Mouse (Mus musculus): Measurements from ENCODE around the gene I830077J02Rik. TPM values are rescaled to one million over a fixed set of nuclear protein-coding genes. Genes with fewer than 3 reads are reported as not detected.
"Not testable (repeated sequence)": the region's sequence is repeated elsewhere in the genome, so short reads cannot be mapped to it uniquely, and the experiment has no call there.

The I830077J02Rik gene
- polyA plus RNA-seq, 1 experiment from 2014 or later, result 0.49 TPM

DNA sequence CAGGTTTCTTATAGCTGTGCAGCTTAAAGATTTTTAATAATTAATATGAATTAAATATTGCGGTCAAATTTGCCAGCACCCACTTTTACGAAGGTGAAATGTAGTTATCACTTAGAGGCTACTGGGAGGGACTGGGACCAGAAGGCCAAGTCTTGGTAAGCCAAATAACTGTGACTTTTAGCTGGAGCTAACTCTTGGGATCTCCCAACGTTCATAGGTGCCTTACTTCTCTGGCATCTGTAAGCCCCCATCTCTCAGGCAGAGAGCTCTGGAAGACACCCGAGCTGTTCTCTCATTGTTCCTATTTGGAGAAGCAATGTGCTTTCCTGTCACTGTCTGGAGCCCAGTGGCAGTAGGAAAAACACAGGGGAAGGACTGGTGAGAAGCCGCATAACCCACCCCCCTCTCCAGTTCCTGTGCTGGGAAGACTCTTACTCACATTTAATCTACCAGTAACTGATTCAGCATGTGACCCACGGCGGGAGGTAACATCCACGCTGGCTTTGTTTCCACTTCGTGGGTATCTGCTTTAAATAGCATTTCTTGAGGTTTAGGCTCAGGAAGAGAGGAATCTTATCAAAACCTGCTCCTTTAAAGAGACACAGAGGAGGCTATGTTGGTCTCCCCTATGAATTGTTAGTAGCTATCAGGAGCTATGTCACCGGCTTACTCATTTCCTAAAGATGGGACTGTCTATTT is 14.7 kb downstream of the I830077J02Rik start:
- Histone ChIP-seq H3K9me3 (replicated peaks; ENCODE audit: control insufficient read depth, low read length) (no peaks in the 10 kb centered on the region), H3K36me3 (replicated peaks; ENCODE audit: control insufficient read depth, insufficient read depth, low read depth, low read length) (no peaks in the 10 kb centered on the region), H3K4me3 (ENCODE audit: low read depth, low read length) (no peak overlapping the region), H3K27ac (replicated peaks; ENCODE audit: low read depth, low read length) (no peak overlapping the region), H3K9ac (replicated peaks; ENCODE audit: low read length) (no peak overlapping the region), H3K4me2 (ENCODE audit: low read depth, low read length) (no peak overlapping the region), H3K4me1 (ENCODE audit: control insufficient read depth, insufficient read depth, low read length) (no peaks in the 10 kb centered on the region), H3K27me3 (ENCODE audit: control insufficient read depth, insufficient read depth, low read length) (no peaks in the 10 kb centered on the region)
- DNase-seq (ENCODE audit: low spot score) (no peak), ATAC-seq (replicated peaks; ENCODE audit: insufficient number of reproducible peaks, low FRiP score, low TSS enrichment, low read depth) (no peak)
- WGBS, result 58% methylated on average over 10 of the region's 10 CpGs

DNA sequence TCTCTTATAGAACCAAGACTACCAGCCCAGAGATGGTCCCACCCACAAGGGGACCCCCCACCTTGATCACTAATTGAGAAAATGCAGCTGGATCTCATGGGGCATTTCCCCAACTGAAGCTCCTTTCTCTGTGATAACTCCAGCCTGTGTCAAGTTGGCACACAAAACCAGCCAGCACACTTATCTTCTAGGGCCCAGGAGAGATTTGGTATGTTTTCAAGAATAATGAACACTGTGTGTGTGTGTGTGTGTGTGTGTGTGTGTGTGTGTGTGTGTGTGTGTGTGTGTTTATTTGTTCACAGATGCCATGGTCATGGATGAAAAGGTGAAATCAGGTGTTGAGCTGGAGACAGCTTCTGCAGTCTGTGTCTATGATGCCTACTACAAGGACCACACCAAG is 16.0 kb downstream of the I830077J02Rik start:
- not testable (repeated sequence) for ATAC-seq (replicated peaks; ENCODE audit: insufficient number of reproducible peaks, low FRiP score, low TSS enrichment, low read depth); DNase-seq (ENCODE audit: low spot score)

DNA sequence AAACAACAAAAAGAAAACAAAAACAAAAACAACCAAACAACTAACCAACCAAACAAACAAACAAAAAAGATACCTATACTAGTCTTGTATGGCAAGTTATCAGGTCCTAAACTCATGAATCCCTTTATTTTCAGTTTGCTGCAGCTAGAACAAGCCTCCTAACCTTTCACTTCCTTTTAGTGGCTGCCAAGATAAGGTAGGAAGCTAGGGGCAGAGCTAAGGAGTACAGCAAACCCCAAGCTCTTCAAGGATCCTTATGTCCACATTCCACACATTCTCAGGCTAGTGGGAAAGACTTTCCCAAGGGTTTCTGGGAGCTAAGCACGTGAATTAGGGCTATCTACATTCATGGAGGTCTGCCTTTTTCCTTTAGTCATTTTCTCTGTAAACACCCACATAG is 17.2 kb downstream of the I830077J02Rik start:
- no peaks in the 10 kb centered on the region for H3K27me3 ChIP-seq (ENCODE audit: control insufficient read depth, insufficient read depth, low read length)
- no peaks in the 10 kb centered on the region for H3K9me3 ChIP-seq (replicated peaks; ENCODE audit: control insufficient read depth, low read length)
- H3K4me2 ChIP-seq (ENCODE audit: low read depth, low read length), result no peak overlapping the region
- DNase-seq (ENCODE audit: low spot score) (no peak), ATAC-seq (replicated peaks; ENCODE audit: insufficient number of reproducible peaks, low FRiP score, low TSS enrichment, low read depth) (no peak)
- H3K36me3 ChIP-seq (replicated peaks; ENCODE audit: control insufficient read depth, insufficient read depth, low read depth, low read length), result no peaks in the 10 kb centered on the region
- no peak overlapping the region for H3K9ac ChIP-seq (replicated peaks; ENCODE audit: low read length)
- no peak overlapping the region for H3K4me3 ChIP-seq (ENCODE audit: low read depth, low read length)
- no peak overlapping the region for H3K27ac ChIP-seq (replicated peaks; ENCODE audit: low read depth, low read length)
- H3K4me1 ChIP-seq (ENCODE audit: control insufficient read depth, insufficient read depth, low read length), result no peaks in the 10 kb centered on the region
- 27% methylated on average over 1 of the region's 1 CpGs for WGBS

More for the DNA sequence above, 16.0 kb downstream of the I830077J02Rik start:
- not testable (repeated sequence) for H3K36me3 ChIP-seq (replicated peaks; ENCODE audit: control insufficient read depth, insufficient read depth, low read depth, low read length); H3K9ac ChIP-seq (replicated peaks; ENCODE audit: low read length); H3K27ac ChIP-seq (replicated peaks; ENCODE audit: low read depth, low read length); H3K4me1 ChIP-seq (ENCODE audit: control insufficient read depth, insufficient read depth, low read length); H3K4me3 ChIP-seq (ENCODE audit: low read depth, low read length); H3K27me3 ChIP-seq (ENCODE audit: control insufficient read depth, insufficient read depth, low read length); H3K9me3 ChIP-seq (replicated peaks; ENCODE audit: control insufficient read depth, low read length); H3K4me2 ChIP-seq (ENCODE audit: low read depth, low read length)

DNA sequence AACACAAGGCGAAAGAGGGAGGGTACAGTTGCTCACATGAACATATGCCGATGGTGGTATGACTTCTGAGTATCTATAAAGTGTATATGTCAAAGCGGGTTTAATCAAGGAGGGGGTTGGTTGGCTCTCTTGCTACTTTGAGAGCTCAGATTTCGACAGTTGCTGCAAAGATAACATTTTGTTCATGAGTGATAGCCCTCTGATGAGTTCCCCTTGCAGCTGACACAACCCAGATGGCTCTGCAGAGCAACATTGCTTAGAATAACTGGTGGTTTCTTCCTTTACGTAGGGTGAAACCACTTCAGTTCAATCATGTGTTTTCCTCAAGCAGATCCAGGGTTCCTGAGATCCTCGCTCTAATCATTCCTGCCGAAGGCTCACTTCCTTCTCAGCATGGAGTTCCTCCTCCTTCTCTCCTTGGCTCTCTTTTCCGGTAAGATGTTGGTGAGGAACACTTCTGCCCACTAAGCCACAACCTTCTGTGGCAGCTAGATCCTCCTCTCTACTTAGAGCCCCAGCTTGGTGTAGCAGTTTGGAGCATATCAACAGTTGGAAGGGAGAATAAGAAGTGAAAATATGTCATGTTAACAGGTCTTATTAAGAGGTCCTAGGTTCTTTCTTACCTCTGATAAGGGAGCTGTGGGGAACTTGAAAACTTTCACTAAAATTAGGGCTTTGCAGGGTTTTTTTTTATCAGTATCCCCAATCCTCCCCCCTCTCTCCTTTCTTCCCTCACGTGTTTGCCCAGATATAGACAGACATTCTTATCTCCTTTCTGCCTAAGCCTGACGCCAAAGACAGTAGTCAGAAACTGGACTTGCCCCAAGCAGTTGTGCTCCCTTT is 18.4 kb downstream of the I830077J02Rik start:
- WGBS, result 73% methylated on average over 10 of the region's 10 CpGs
- no peaks in the 10 kb centered on the region for H3K4me1 ChIP-seq (ENCODE audit: control insufficient read depth, insufficient read depth, low read length)
- H3K36me3 ChIP-seq (replicated peaks; ENCODE audit: control insufficient read depth, insufficient read depth, low read depth, low read length), result no peaks in the 10 kb centered on the region
- H3K27ac ChIP-seq (replicated peaks; ENCODE audit: low read depth, low read length), result no peak overlapping the region
- H3K4me2 ChIP-seq (ENCODE audit: low read depth, low read length), result no peak overlapping the region
- no peaks in the 10 kb centered on the region for H3K27me3 ChIP-seq (ENCODE audit: control insufficient read depth, insufficient read depth, low read length)
- H3K4me3 ChIP-seq (ENCODE audit: low read depth, low read length), result no peak overlapping the region
- DNase-seq (ENCODE audit: low spot score) (no peak), ATAC-seq (replicated peaks; ENCODE audit: insufficient number of reproducible peaks, low FRiP score, low TSS enrichment, low read depth) (no peak)
- H3K9ac ChIP-seq (replicated peaks; ENCODE audit: low read length), result no peak overlapping the region
- H3K9me3 ChIP-seq (replicated peaks; ENCODE audit: control insufficient read depth, low read length), result no peaks in the 10 kb centered on the region

DNA sequence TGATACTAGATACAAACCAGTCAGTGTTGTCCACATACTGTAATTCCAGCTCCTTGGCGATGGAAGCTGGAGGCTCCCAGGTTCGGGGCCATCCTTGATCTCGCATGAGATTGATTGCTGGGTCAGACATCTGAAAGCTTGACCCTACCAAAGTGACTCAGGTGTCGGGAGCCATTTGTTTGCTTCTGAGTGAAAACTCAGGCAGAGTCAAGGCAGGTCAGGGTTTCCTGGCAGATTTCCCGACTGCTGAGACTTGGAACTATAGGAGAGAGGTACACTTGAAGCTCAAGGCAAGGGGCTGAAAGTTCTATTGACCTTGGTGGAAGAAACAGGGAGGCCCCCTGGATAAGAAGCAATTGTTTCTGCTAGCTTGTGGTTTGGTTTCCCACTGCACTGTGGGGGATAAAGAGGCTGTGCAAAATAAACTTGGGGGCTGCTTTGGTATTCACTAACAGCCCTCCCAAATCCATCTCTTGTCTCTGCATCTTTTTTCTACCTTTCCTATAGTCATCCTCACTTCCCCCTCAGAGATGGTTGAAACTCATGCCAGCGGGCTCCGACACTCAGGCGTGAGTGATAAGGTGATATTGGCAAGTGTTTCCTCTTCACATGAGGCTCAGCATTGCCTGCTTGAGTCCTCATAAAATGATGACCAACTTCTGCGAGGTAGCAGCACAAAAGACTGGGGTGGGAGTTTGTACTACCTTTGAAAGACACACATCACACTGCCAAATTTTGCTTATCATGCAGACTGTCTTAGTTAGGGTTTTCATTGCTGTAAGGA is 20.2 kb downstream of the I830077J02Rik start:
- Histone ChIP-seq H3K4me3 (ENCODE audit: low read depth, low read length) (no peak overlapping the region), H3K27me3 (ENCODE audit: control insufficient read depth, insufficient read depth, low read length) (no peaks in the 10 kb centered on the region), H3K27ac (replicated peaks; ENCODE audit: low read depth, low read length) (no peak overlapping the region), H3K4me2 (ENCODE audit: low read depth, low read length) (no peak overlapping the region), H3K9me3 (replicated peaks; ENCODE audit: control insufficient read depth, low read length) (no peaks in the 10 kb centered on the region), H3K9ac (replicated peaks; ENCODE audit: low read length) (no peak overlapping the region), H3K4me1 (ENCODE audit: control insufficient read depth, insufficient read depth, low read length) (no peaks in the 10 kb centered on the region), H3K36me3 (replicated peaks; ENCODE audit: control insufficient read depth, insufficient read depth, low read depth, low read length) (no peaks in the 10 kb centered on the region)
- 77% methylated on average over 9 of the region's 9 CpGs for WGBS
- DNase-seq (ENCODE audit: low spot score) (no peak), ATAC-seq (replicated peaks; ENCODE audit: insufficient number of reproducible peaks, low FRiP score, low TSS enrichment, low read depth) (no peak)

DNA sequence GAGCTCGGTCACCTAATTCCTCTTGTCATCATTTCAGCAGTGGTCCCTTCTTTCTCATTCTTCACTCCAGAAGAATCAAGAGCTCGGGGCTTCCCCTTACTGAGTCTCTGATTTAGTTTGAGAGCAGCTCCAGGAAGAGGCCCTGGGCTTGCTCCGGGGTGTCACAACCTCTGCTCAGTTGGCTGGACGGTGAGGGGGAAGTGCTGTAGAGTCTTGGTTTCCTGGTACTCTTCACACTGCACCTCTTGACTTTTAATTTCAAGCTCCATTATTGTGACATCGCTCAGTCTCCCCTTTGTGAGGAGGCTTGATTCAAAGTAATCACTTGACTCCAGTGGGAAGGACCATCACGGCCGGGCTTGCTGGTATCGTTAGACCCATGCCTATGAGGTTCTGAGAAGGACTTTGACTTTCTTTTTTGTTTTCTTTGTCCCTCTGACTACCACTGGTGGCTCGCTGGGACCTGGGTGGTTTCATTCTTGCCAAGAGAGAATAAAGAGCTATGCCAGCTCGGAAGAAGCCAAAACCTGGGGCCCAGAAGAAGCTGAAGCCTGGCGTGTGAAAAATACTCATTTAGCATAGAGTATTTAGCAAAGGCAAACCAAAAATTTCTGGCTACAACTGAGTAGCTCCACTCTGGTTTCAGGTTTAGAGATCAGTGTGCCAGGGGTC is 21.8 kb downstream of the I830077J02Rik start:
- DNase-seq (ENCODE audit: low spot score) (no peak), ATAC-seq (replicated peaks; ENCODE audit: insufficient number of reproducible peaks, low FRiP score, low TSS enrichment, low read depth) (no peak)
- no peaks in the 10 kb centered on the region for H3K27me3 ChIP-seq (ENCODE audit: control insufficient read depth, insufficient read depth, low read length)
- H3K4me2 ChIP-seq (ENCODE audit: low read depth, low read length), result no peak overlapping the region
- H3K27ac ChIP-seq (replicated peaks; ENCODE audit: low read depth, low read length), result no peak overlapping the region
- H3K4me1 ChIP-seq (ENCODE audit: control insufficient read depth, insufficient read depth, low read length), result no peaks in the 10 kb centered on the region
- no peak overlapping the region for H3K9ac ChIP-seq (replicated peaks; ENCODE audit: low read length)
- H3K9me3 ChIP-seq (replicated peaks; ENCODE audit: control insufficient read depth, low read length), result no peaks in the 10 kb centered on the region
- no peaks in the 10 kb centered on the region for H3K36me3 ChIP-seq (replicated peaks; ENCODE audit: control insufficient read depth, insufficient read depth, low read depth, low read length)
- H3K4me3 ChIP-seq (ENCODE audit: low read depth, low read length), result no peak overlapping the region
- WGBS, result 83% methylated on average over 11 of the region's 11 CpGs

DNA sequence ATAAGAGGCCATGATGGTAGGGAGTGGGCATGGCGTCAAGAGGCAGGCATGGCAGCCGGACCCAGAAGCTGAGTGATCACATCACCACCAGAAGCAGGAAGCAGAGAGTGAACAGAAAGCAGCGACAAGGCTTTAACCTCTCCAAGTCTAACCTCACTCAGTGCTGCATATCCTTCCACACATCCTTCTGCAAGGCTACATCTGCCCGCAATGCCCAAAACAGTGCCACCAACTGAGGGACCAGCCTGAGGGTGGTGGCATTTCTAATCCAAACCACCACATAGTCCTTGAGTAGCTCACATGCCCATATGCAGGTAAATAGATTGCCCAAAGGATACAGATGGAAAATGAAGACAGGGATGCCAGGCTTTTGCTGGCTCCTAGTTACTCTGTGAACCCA is 23.5 kb downstream of the I830077J02Rik start:
- WGBS, result 95% methylated on average over 4 of the region's 4 CpGs
- H3K27ac ChIP-seq (replicated peaks; ENCODE audit: low read depth, low read length), result no peak overlapping the region
- no peak for DNase-seq (ENCODE audit: low spot score)
- no peaks in the 10 kb centered on the region for H3K9me3 ChIP-seq (replicated peaks; ENCODE audit: control insufficient read depth, low read length)
- H3K9ac ChIP-seq (replicated peaks; ENCODE audit: low read length), result no peak overlapping the region
- H3K4me3 ChIP-seq (ENCODE audit: low read depth, low read length), result no peak overlapping the region
- H3K4me2 ChIP-seq (ENCODE audit: low read depth, low read length), result no peak overlapping the region
- no peaks in the 10 kb centered on the region for H3K27me3 ChIP-seq (ENCODE audit: control insufficient read depth, insufficient read depth, low read length)
- no peaks in the 10 kb centered on the region for H3K36me3 ChIP-seq (replicated peaks; ENCODE audit: control insufficient read depth, insufficient read depth, low read depth, low read length)
- no peak for ATAC-seq (replicated peaks; ENCODE audit: insufficient number of reproducible peaks, low FRiP score, low TSS enrichment, low read depth)
- H3K4me1 ChIP-seq (ENCODE audit: control insufficient read depth, insufficient read depth, low read length), result no peaks in the 10 kb centered on the region
